Mouse (Mus musculus) layer of hippocampus, adult 11-12 months (tissue): ENCODE data around the gene Camk2g.

Experiments used
- DNase-seq: peaks from one replicate; pipeline ENCODE4 v3.0.0; 2022; ENCODE audit warnings: low spot score

The Camk2g gene

GRCm38 (mm10) chr14:20793758-20794531, at the start of gene Camk2g:
Camk2g (minus strand) TSS chr14:20794088.
- peak; percentile 74 for DNase-seq

- DNase-seq = no peak
These were observed 48.7 kb upstream of the Camk2g start for GRCm38 (mm10) chr14:20842629-20843028.

- DNase-seq = no peak
These were observed 47.6 kb upstream of the Camk2g start for GRCm38 (mm10) chr14:20841526-20841925.

- no peak for DNase-seq
These were observed 43.8 kb upstream of the Camk2g start for GRCm38 (mm10) chr14:20837681-20838080.

- no peak for DNase-seq
These were observed 43.1 kb upstream of the Camk2g start for GRCm38 (mm10) chr14:20836905-20837376.

GRCm38 (mm10) chr14:20836171-20836904, 42.5 kb upstream of the Camk2g start, which contains the start of gene Plau:
Plau (plus strand) TSS chr14:20836660.
- DNase-seq = peak; percentile 55

- no peak for DNase-seq
These were observed 40.2 kb upstream of the Camk2g start for GRCm38 (mm10) chr14:20834136-20834535.

- no peak for DNase-seq
These were observed 39.6 kb upstream of the Camk2g start for GRCm38 (mm10) chr14:20833525-20833924.

- DNase-seq = no peak
These were observed 38.0 kb upstream of the Camk2g start for GRCm38 (mm10) chr14:20831915-20832314.

- no peak for DNase-seq
These were observed 37.4 kb upstream of the Camk2g start for GRCm38 (mm10) chr14:20831141-20831910.

GRCm38 (mm10) chr14:20829523-20830366, 35.9 kb upstream of the Camk2g start:
- no peak for DNase-seq

- no peak for DNase-seq
These were observed 34.6 kb upstream of the Camk2g start for GRCm38 (mm10) chr14:20828524-20828923.

- DNase-seq = no peak
These were observed 33.6 kb upstream of the Camk2g start for GRCm38 (mm10) chr14:20827491-20827890.

GRCm38 (mm10) chr14:20827061-20827460, 33.2 kb upstream of the Camk2g start:
- DNase-seq = no peak

GRCm38 (mm10) chr14:20825516-20825915, 31.6 kb upstream of the Camk2g start:
- DNase-seq = no peak

GRCm38 (mm10) chr14:20824517-20824916, 30.6 kb upstream of the Camk2g start:
- DNase-seq = no peak

GRCm38 (mm10) chr14:20815448-20815847, 21.6 kb upstream of the Camk2g start:
- DNase-seq = no peak

GRCm38 (mm10) chr14:20811779-20812406, 18.0 kb upstream of the Camk2g start:
- no peak for DNase-seq

- DNase-seq = no peak
These were observed 17.3 kb upstream of the Camk2g start for GRCm38 (mm10) chr14:20811236-20811635.

- DNase-seq = no peak
These were observed 15.9 kb upstream of the Camk2g start for GRCm38 (mm10) chr14:20809820-20810219.

GRCm38 (mm10) chr14:20809349-20809748, 15.5 kb upstream of the Camk2g start:
- no peak for DNase-seq
